Mouse (Mus musculus) large intestine, adult 2 months (tissue): ENCODE data around the gene Copb2. TPM values are rescaled to one million over a fixed set of nuclear protein-coding genes. Genes with fewer than 3 reads are reported as not detected.

ENCODE experiments used
- DNase-seq: peaks from one replicate; pipeline ENCODE4 v3.0.0-alpha.2; 2012; ENCODE audit warnings: low read depth, low spot score
- WGBS: fragments of 180-500 bp; shearing (Covaris S2); methylation state at CpG from one replicate; pipeline ENCODE4 v1.1.7; 2018; 5-methylcytosine and 5-hydroxymethylcytosine counted together
- polyA plus RNA-seq: library from polyadenylated mRNA; depleted of rRNA; stranded (reverse); fragments of >200 nt; gene quantifications from 2 replicates; pipeline ENCODE4 v1.2.3, GENCODE M21; 2012; rRNA removed

Copb2 gene
- polyA plus RNA-seq, 1 experiment: 47.3 TPM

GRCm38 (mm10) chr9:98633287-98634162 lies 70.0 kb downstream of the Copb2 start:
- WGBS: 78% methylated on average over 13 of the region's 13 CpGs
- DNase-seq: no peak

Other genes starting within 250 kb of the Copb2 start
- gene Rbp1, start 140.8 kb upstream of the Copb2 start, polyA plus RNA-seq: 2.3 and 2.4 TPM in 2 replicates
- 69.0 and 485 TPM in 2 replicates for gene Rbp2, start 77.6 kb upstream of the Copb2 start, polyA plus RNA-seq
- 15.6 and 19.2 TPM in 2 replicates for gene Mrps22, start 37.9 kb downstream of the Copb2 start, polyA plus RNA-seq